Mouse (Mus musculus): ENCODE results near the gene Armt1.

Armt1 gene

DNA sequence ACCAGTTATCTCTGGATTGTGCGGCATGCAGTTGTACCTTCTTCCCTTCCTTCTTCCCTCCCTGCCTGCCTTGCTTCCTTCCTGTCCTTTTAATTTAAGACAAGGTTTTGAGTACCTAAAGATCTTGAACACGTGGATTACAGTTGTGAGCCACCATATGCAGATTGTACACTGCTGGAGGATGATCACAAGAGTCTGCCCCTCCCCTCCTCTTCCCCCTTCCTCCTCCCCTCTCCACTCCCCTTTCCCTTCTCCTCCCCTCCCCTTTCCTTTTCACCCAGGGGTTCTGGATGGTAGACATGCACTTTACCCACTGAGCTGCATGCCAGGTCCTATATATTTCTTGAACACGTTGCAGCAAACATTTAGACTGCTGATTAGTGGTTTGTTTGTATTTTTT is 3.1 kb downstream of the Armt1 start:
- no peak for DNase-seq

DNA sequence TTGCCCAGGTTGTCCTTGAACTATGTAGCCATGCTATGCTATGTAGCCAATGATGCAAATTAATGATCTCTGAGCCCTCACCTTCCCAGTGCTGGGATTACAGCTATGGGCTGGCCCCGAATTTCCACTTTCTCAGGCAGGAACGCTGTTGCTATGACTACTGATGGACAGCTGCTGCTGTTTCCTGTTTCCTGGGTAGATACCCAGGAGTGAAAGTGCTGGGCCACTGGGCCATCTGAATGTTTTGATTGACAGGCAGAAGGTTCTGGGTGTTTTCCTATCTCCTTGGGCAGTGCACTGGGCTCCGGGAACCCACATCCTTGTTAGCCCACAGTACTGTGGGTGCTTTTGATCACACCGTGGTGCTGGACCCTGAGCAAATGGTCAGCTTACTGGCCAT is 24.1 kb downstream of the Armt1 start:
- DNase-seq = no peak

- DNase-seq = no peak
Observed at GRCm38 (mm10) chr10:4460201-4460600, 27.9 kb downstream of the Armt1 start.

- no peak for DNase-seq
Observed at GRCm38 (mm10) chr10:4465799-4466198, 33.5 kb downstream of the Armt1 start.

DNA sequence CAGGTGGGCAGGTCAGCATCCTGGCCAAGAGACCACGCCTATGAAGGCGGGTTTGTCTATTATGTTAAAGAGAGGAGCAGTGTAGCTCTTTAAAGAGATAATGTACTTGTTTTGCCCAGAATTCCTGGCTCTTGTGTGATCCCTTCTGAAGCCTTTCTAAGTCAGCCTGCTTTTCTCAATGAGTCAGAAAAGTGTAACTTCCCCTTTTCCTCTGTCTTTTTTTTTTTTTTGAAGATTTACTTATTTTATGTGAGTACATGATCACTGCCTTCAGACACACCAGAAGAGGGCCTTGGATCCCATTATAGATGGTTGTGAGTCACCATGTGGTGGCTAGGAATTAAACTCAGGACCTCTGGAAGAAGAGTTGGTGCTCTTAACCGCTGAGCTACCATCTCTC is 37.1 kb downstream of the Armt1 start:
- no peak for DNase-seq

DNA sequence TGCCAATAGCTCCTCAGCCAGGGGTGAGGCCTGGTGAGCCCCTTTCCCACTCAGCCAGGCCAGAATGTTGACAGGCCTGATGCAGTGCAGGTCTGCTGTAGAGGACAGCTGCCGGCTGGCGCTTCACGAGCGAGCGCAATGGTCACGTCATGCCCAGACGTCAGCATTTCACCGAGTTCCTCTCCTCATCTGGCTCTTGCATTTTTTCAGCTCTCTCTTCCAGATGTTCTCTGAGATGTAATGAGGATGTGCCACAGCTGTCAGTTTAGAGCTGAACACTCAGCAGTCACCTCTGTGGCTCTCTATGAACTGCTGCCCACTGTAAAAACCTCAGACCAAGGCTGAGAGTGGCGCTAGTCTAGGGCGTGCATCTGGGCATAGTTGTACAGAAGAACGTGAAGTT is 41.3 kb downstream of the Armt1 start:
- DNase-seq = no peak

- DNase-seq = no peak
Observed at GRCm38 (mm10) chr10:4475431-4475830, 43.2 kb downstream of the Armt1 start.

DNA sequence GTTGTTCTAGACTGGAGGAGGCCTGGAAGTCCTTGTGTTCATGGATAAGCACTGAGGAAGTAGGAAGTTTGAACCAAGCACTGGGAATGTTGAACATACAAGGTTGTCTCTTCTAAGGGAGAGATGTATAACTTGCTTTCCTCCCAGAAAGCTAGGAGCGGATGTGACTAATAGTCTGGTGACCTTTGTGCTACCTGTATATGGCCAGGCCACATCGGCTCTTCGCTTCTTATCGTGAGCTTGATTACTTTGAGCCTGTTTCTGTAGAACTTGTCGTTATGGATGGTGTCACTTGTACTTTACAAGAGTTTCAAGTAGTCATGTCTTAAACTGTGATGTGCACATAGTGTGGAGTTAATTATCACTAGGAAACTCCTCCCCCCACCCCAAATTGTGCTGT is 44.3 kb downstream of the Armt1 start:
- no peak for DNase-seq

DNA sequence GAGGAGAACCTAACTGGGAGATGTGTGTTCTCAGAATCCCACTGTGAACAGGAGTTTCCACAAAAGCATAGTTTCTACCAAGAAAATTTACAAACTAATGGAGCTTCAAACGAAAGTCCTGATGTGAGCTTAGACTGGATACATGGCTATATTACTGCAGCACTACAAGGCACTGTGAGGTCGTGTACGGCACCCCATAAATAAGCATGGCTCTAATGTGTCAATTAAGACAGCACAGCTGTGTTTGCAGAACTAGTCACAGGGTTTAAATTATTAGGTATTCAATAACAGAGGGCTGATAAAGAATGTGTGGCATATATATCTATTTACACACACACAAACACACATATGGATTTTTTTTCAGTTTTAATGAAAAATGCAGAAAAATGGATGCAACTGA is 48.7 kb downstream of the Armt1 start:
- DNase-seq = no peak

DNA sequence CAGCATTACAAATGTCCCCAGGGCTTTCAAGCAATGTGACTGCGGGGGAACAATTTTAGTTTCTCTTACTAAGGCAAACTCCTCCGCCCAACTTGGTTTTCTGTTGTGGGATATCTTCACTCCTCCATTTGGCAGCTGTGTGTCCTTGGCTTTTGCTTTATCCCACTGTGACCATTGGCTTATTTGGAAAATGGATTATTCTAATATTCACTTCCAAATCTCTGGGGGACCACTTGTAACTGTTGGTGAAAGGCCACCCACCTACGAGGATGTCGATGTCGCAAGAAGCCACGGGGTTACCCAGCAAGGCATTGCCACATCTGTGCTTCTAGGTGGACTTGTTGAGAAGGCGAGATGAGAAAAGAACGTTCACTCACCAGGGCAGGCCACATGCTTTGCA is 49.4 kb downstream of the Armt1 start:
- DNase-seq = no peak

DNA sequence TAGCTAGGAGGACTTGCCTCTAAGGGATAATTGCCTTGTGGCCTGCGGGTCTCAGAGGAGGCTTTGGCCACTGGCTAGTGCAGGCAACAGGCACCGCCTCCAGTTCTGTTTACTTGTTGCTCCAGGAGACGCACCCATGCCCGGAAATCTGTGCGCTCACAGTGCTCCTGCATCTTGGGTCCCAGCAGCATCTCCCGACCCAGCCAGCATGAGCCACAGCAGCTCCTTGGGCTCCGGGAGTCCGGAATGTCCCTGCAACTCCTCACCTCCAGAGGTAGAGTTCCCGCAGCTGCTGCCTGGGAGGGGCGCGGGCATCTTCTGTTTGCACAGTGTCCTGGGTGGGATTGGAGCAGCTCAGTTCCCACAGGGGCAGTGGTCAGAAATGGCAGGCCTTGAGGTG is 50.1 kb downstream of the Armt1 start, which contains the start of gene Ccdc170:
Gene Ccdc170, plus strand, starts transcription at position 148 of the 400 bp plus-strand sequence.
- DNase-seq = no peak

DNA sequence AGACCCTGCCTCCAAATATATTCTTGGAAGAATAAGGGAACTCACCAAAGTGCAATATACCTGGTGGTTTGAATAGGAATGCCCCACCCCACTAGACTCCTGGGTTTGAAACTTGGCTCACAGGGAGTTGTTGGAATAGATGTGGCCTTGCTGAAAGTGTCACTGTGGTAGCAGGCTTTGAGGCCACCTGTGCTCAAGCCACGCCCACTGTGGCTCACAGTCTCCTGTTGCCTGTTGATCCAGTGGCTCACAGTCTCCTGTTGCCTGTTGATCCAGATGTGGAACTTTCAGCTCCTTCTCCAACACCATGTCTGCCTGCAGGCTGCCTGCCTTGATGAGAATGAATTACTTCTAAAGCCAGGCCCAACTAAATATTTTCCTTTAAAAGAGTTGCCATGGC is 51.6 kb downstream of the Armt1 start:
- no peak for DNase-seq

- DNase-seq = no peak
Observed at GRCm38 (mm10) chr10:4484986-4485385, 52.7 kb downstream of the Armt1 start.

DNA sequence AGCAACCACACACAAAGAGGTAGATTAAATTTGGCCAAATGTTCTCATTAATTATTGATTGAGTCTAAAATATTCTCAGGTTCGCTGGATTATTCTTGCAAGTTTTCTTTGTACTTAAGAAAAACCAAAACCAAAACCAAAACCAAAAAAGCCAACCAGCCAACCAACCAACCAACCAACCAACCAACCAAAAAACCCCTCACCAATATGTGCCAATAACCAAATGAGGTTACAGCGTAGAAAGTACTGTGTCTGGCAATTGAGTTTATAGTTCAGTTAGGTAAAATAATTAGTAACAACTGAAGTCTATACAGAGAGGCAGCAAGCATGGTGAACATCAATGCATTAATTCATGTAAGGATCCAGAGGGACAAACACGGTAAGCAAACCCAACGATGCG is 57.6 kb downstream of the Armt1 start:
- DNase-seq = no peak

GRCm38 (mm10) chr10:4491281-4491680 is 59.0 kb downstream of the Armt1 start:
- no peak for DNase-seq

DNA sequence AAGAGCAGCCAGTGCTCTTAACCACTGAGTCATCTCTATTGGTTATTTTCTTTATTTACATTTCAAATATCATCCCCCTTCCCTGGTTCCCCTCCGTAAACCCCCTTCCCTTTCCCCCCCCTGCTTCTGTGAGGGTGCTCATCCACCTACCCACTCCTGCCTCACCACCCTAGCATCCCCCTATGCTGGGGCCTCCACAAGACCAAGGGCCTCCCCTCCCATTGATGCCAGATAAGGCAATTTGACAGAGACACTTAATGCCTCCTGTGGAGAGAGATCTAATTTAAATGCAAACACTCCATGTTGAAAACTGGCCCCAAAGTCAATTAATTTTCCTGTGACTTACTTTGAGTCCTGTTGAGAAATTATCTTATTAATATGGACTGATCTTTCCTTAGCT is 59.8 kb downstream of the Armt1 start:
- no peak for DNase-seq

DNA sequence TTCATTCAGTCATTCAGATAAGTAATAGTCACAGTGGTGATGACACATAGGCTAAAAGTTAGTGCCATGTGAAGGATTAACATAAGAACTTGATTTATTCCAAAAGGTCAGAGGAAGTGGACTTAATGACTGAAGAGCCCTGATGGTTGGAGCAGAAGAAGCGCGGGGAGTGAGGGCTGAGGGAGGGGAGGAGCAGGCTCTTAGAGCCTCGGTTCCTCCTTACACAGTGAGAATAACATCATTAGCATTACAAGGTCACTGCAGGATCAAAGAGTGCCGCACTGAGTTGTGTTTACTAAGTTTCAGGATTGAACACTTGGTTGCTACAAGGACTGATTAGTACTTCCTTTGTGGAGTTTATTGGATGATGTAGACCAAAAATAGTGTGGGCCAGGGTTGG is 60.6 kb downstream of the Armt1 start:
- no peak for DNase-seq

- DNase-seq = no peak
Observed at GRCm38 (mm10) chr10:4503251-4503650, 71.0 kb downstream of the Armt1 start.

Measured in cerebellum, postnatal 36 days (tissue).